Mouse (Mus musculus) mesoderm, embryonic 11.5 days (tissue): ENCODE data around the gene Hook2.

ENCODE experiments used
- DNase-seq: peaks from one replicate; pipeline ENCODE4 v3.0.0-alpha.2; 2012; ENCODE audit warnings: low read depth, low spot score

Hook2 gene

DNA sequence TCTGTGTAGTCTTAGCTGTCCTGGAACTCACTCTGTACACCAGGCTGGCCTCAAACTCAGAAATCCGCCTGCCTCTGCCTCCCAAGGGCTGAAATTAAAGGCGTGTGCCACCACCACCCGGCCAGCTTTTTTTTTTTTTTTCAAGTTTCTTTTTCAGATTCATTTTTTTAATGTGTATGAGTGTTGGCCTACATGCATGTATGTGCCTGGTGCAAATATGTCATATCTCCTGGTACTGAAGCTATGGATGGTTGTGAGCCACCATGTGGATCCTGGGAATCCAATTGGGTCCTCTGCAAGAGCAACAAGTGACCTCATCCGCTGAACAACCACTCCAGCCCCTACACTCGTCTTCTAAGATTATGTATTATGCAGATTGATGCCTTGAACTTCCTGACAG lies 3.0 kb upstream of the Hook2 start:
- DNase-seq: no peak

GRCm38 (mm10) chr8:84987903-84988302 lies 2.5 kb upstream of the Hook2 start:
- DNase-seq: no peak

- DNase-seq: no peak
Measured at GRCm38 (mm10) chr8:84989311-84989731, 1.1 kb upstream of the Hook2 start.

DNA sequence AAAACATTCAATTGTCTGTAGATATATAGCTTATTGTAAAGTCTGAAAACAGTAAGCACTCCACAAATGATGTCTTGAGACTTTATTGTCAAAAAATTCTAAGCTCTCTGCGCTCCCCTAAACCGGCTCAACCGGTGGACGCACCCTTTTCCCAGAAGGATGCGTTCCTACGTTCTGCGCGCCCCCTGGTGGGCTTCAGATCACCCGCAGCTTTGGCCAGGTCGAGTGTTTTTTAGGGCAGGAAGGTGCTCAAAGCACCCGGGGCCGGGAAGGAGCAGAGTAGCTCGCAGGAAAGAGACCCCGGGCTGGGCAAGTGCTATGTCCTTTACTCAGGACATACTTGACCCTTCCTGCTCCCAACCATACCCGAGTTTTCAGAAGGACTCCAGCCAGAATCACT lies 593 bp upstream of the Hook2 start:
- peak; percentile 93 for DNase-seq

DNA sequence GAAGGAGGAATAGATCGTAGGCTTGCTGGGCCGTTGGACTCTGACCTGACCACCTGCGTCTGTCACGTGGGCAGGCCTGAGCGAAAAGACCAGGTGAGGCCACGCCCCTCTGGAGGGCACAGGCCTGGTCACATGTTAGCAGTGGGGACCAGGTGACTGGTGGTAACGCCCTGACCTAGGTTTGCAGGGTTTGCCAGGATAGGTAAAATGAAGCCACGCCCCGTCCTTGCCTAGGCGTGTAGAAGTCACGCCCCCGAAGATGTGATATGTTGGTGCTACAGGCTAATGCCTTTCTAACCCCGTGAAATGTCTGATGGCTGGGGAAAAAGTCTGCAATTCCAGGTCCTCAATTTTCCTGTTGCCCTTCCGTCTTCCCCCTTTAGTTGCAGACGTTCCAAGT lies 433 bp downstream of the Hook2 start:
- no peak for DNase-seq

DNA sequence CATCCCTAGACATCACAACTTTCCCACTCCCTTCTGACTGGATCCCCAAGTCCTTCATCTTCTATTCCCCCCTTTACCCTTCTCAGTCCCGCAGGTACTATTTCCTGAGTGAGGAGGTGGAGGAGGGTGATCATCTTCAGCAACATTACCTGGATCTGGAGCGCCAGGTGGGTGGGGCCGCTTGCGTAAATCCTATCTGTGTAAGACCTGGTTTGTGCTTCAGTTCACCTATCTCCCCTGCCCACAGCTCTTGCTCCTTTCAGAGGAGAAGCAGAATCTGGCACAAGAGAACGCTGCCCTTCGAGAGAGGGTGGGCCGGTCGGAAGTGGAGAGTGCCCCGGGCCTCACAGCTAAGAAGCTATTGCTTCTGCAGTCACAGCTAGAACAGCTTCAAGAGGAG lies 4.0 kb downstream of the Hook2 start:
- no peak for DNase-seq

DNA sequence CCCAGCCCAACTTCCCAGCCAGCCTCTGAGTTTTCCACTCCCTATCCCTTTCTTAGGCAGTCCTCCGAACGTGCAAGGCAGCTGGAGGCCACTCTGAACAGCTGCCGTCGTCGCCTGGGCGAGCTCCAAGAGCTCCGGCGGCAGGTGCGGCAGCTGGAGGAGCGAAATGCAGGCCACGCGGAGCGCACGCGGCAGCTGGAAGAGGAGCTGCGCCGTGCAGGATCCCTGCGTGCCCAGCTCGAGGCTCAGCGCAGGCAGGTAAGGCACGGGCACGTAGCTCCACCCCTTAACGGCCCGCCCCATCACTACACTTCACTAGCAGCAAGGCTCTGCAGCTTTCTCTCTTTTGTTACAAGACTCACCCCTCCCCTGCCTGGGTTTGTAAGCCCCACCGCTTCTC lies 5.3 kb downstream of the Hook2 start:
- DNase-seq: no peak

- DNase-seq: no peak
Measured at GRCm38 (mm10) chr8:84996978-84997377, 6.6 kb downstream of the Hook2 start.

DNA sequence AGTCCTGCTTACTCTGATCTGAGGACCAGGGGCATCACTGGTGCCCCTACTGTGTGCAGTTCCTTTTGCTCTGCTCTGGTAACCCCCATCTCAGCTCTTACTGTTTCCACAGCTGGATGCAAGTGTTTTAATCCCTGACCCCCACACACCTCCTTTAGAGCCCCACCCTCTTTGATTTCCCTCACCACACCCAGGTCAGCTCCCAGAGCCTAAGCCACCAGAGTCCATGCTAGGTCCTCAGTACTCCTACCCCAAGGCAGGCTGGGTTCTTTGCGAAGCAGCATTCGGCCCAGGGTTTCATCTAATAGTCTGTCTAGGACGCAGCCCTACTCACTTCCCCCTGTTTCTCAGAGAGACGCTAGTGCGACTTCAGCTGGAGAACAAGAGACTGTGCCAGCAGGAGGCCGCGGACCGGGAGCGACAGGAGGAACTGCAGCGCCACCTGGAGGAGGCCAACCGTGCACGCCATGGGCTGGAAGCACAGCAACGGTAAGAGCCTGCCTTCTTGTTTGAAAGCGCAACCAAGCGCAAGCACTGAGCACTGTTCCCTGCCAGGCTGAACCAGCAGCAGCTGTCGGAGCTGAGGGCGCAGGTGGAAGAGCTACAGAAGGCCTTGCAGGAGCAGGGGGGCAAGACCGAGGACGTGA lies 7.4 kb downstream of the Hook2 start:
- DNase-seq: peak; percentile 91

- peak; percentile 28 for DNase-seq
Measured at GRCm38 (mm10) chr8:85007686-85008085, 17.3 kb downstream of the Hook2 start.

DNA sequence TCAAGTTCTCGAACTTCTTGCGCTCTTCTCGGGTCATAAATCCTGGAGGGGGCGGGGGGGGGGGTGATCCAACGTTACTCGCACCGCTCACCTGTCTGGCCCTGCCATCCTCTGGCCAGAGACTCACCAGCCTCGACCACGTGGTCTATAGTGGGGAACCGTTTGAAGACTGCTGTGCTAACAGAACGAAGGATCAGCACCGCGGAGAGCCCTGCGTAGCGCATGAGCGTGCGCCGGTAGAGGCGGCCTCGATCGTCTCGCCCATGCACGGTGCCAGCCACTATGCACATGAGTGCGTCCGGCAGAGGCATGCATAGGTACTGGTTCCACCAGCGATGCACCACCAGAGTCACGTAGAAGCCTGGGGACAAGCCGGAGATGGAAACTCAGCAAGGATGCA lies 20.8 kb downstream of the Hook2 start:
- peak; percentile 19 for DNase-seq

DNA sequence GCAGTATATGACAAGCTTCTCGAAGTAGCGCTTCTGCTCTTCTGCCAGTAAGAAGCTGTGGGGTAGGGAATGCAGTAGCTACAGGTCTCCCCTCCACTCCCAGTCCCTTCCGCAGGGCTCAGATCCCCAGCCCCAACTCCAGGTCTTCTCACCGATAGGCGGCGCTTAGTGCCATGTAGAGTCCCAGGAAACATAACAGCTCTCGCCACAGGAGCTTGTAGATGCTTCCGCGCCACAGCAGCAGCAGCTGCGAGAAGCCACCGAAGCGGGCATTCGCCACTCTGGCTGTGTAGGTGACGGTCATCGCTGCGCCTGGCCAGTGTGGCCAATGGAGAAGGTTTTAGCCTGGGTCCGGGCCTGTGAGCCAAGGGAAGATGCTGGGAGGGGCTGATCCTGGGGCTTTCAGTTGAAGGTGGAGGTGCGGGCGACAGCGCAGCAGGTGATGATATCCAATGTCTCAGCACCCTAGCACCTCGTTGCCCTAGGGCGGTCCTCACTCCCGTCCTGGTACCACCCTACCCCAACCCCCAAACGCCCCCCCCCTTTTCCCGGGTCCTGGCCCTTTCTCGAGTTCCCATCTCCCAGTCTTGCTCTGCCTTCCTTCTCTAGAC lies 22.9 kb downstream of the Hook2 start:
- DNase-seq: peak; percentile 85

DNA sequence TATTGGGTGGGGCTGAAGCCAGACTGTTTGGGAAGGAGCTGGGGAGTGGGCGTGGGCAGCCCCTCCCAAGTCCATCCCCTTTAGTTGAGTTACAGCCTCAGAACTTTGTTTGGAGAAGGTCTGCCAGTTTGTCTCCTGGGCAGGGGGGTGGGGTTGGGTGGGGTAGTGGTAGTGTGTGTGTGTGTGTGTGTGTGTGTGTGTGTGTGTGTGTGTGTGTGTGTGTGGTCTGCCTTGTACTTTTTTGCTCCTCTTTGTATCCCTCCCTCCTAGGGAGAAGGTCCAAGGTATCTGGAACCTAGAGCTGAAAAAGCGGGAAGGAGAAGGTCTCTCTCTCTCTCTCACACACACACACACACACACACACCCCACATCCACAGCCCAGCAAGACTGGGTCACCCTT lies 24.0 kb downstream of the Hook2 start, which contains the start of gene Best2:
TSS of gene Best2 (minus strand) at position 101 of the 400 bp plus-strand sequence.
- DNase-seq: no peak

GRCm38 (mm10) chr8:85016724-85017123 lies 26.3 kb downstream of the Hook2 start:
- DNase-seq: no peak

- DNase-seq: no peak
Measured at GRCm38 (mm10) chr8:85017209-85017608, 26.8 kb downstream of the Hook2 start.

DNA sequence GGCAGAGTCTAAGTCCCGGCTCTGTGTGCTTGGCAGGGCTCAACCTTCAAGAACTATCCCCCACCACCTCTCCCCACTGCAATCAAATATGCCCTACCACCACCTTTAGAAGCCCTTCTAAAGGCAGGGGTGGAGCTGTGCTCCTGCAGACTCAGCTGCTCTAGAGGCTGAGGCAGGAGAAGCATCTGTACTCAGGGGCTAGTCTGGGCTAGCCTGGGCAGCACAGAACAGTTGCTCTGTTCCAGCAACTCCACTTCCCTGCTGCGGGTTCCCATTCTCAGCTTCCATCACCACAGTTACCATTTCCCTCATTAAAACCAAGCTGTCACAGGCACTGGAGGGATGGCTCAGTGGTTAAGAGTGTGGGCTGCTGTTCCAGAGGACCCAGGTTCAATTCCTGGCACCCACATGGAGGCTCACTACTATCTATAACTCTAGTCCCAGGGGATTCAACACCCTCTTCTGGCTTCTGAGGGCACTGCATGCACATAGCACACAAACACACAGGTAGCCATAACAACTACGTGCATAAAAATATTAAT lies 31.2 kb downstream of the Hook2 start:
- DNase-seq: no peak

- no peak for DNase-seq
Measured at GRCm38 (mm10) chr8:85023846-85024245, 33.4 kb downstream of the Hook2 start.

DNA sequence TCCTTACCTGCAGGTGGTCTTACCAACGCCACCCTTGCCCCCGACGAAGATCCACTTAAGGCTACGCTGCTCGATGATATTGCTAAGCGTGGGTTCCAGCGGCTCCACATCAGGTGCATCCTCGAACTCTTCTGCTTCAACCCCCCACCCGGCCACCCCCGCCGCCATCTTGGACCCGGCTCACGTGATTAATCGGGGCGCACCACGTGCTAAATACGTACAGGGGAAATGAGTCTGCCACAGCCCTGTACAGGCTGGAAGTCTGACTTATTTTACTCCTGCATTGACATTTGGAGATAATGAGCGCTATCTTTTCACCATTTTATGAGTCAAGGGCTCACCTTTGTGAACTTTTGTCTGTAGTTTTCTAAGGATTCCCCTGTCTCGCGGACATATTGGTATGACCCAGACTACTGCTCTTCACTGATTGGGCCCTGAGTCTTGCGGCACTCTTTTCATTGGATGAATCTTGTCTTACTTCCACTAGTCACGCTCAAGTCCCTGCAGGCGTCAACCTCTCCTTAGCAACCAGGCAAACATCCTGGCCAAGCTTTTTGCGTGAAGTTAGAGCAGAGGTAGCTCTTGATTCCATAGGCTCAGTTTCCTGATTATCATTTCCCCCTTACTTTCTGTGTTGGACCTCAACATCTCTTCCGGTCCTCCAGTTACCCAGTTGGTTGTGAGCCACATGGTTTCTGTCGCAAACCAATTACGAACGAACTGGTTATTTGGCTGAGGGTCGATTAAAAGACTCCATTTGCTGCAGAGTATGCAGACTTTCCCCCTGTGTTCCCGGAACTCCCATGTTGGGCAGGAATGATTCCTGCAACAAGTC lies 34.9 kb downstream of the Hook2 start, which contains the start of gene Asna1:
TSS of gene Asna1 (minus strand) at position 184 of the 835 bp plus-strand sequence.
- peak; percentile 94 for DNase-seq

- peak; percentile 97 for DNase-seq
Measured at GRCm38 (mm10) chr8:85026670-85027515, 36.5 kb downstream of the Hook2 start, which contains the start of gene Trir. Trir (plus strand) TSS chr8:85026823.

GRCm38 (mm10) chr8:85027516-85027855 lies 37.1 kb downstream of the Hook2 start:
- peak; percentile 18 for DNase-seq

GRCm38 (mm10) chr8:85027922-85028321 lies 37.5 kb downstream of the Hook2 start:
- no peak for DNase-seq
